Mouse (Mus musculus) embryonic facial prominence, embryonic 10.5 days (tissue): Measurements from ENCODE around the gene Ttc9. TPM values are rescaled to one million over a fixed set of nuclear protein-coding genes. Genes with fewer than 3 reads are reported as not detected.

Source experiments
- DNase-seq: peaks from one replicate; pipeline ENCODE4 v3.0.0-alpha.2; 2017; ENCODE audit warnings: low spot score
- H3K27ac ChIP-seq: fragments of 300-500 bp; sonication (generic); replicated peaks from 2 replicates; pipeline ENCODE4 v1.5.1; 2016; ENCODE audit warnings: mild to moderate bottlenecking
- H3K27me3 ChIP-seq: fragments of 300-500 bp; sonication (generic); replicated peaks from 2 replicates; pipeline ENCODE4 v1.6.1; 2016; ENCODE audit warnings: low read depth, mild to moderate bottlenecking; ENCODE audit not compliant: poor library complexity, severe bottlenecking
- H3K36me3 ChIP-seq: fragments of 300-500 bp; sonication (generic); replicated peaks from 2 replicates; pipeline ENCODE4 v1.6.1; 2016; ENCODE audit warnings: mild to moderate bottlenecking, moderate library complexity
- H3K4me1 ChIP-seq: fragments of 300-500 bp; sonication (generic); 2 replicates; pipeline ENCODE4 v1.6.1; 2016
- H3K4me3 ChIP-seq: fragments of 300-500 bp; sonication (generic); 2 replicates; pipeline ENCODE4 v1.5.1; 2016; ENCODE audit warnings: mild to moderate bottlenecking, moderate library complexity
- H3K9me3 ChIP-seq: fragments of 300-500 bp; sonication (generic); 2 replicates; pipeline ENCODE4 v1.6.1; 2016; ENCODE audit warnings: mild to moderate bottlenecking
- WGBS: fragments of 180-500 bp; shearing (Covaris S2); methylation state at CpG from one replicate; pipeline ENCODE4 v1.1.7; 2016; 5-methylcytosine and 5-hydroxymethylcytosine counted together
- polyA plus RNA-seq: library from polyadenylated mRNA; unstranded; fragments of >200 nt; fragmentation: Nextera tagmentation; extraction: Ambion mirVana; gene quantifications from 2 replicates; pipeline ENCODE4 v1.2.1, GENCODE M21; 2016

Ttc9 gene
- polyA plus RNA-seq, 1 experiment from 2014 or later = 1.2 TPM

- Histone ChIP-seq H3K27ac (no peak overlapping the region), H3K4me3 (no peak overlapping the region), H3K9me3 (no peaks in the 10 kb centered on the region), H3K36me3 (peaks cover 2% of the 10 kb centered on the region; the same call in 1 of the 2 replicates), H3K27me3 (no peaks in the 10 kb centered on the region), H3K4me1 (peaks cover 11% of the 10 kb centered on the region)
- WGBS = 80% methylated on average over 9 of the region's 9 CpGs
- no peak for DNase-seq
Measured at GRCm38 (mm10) chr12:81668406-81668805, 37.4 kb downstream of the Ttc9 start.

GRCm38 (mm10) chr12:81675557-81675956 is 44.5 kb downstream of the Ttc9 start:
- Histone ChIP-seq H3K27me3 (no peaks in the 10 kb centered on the region), H3K4me3 (no peak overlapping the region), H3K27ac (no peak overlapping the region), H3K9me3 (no peaks in the 10 kb centered on the region), H3K4me1 (no peaks in the 10 kb centered on the region), H3K36me3 (no peaks in the 10 kb centered on the region)
- no peak for DNase-seq
- WGBS = 46% methylated on average over 2 of the region's 2 CpGs

DNA sequence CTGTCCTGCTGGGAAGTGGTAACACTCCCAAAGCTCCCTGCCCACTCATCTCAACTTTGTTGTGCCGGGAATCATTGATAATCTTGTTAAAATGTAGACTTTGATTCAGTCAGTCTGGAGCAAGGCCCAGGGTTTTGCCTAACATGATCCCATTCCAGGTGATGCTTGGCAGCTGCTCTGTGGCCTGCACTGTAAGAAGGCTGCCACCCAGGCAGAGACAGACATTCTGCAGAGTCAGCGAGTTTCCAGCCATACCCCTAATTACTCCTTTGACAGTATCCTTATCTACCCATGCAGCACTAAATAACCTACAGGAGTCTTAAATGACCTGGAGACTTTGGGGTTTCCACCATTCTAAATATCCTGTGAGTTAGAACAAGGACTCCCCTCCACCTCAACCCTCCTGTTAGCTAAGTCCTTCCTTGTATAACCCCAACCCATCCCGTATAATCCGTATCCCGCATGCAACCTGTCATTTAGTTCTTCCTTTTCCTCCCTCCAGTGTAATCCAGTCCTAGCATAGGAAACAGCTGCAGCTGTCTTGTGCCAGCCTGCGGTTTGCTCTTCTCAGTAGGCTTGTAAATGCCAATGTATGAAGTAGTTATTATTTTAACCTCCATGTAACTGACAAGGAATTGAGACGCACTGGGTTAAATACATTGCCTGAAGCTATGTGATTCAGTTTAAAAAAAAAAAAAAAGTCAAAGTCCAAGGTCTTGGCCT is 48.9 kb downstream of the Ttc9 start:
- Histone ChIP-seq H3K27ac (no peak overlapping the region), H3K4me1 (no peaks in the 10 kb centered on the region), H3K27me3 (no peaks in the 10 kb centered on the region), H3K36me3 (no peaks in the 10 kb centered on the region), H3K9me3 (no peaks in the 10 kb centered on the region), H3K4me3 (no peak overlapping the region)
- no peak for DNase-seq
- 70% methylated on average over 7 of the region's 7 CpGs for WGBS

DNA sequence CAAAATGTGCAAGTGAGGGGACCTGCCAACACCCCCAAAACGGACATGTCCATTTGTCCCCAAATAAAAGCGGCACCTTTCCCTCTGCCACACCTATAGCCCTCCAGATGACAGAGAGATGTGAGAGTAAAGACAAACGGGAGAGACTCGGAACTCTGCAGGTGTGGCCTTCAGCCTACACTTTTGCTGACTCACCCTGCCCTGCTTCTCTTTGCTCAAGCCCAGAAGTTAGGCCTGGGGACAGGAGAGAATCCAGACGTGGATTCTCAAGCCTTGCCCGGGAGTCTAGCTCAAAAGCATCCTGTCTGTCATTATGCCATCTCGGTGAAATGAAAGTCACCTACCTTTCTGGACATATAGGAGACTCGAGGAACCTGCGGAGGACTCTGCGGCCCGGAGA is 52.3 kb downstream of the Ttc9 start:
- Histone ChIP-seq H3K4me1 (peaks cover 11% of the 10 kb centered on the region), H3K27me3 (no peaks in the 10 kb centered on the region), H3K36me3 (no peaks in the 10 kb centered on the region), H3K4me3 (no peak overlapping the region), H3K9me3 (no peaks in the 10 kb centered on the region), H3K27ac (no peak overlapping the region)
- WGBS = 76% methylated on average over 11 of the region's 11 CpGs
- no peak for DNase-seq

GRCm38 (mm10) chr12:81684096-81684495 is 53.0 kb downstream of the Ttc9 start:
- Histone ChIP-seq H3K4me3 (no peak overlapping the region), H3K27ac (no peak overlapping the region), H3K4me1 (peaks cover 11% of the 10 kb centered on the region), H3K36me3 (no peaks in the 10 kb centered on the region), H3K9me3 (no peaks in the 10 kb centered on the region), H3K27me3 (no peaks in the 10 kb centered on the region)
- no peak for DNase-seq
- 79% methylated on average over 6 of the region's 6 CpGs for WGBS

DNA sequence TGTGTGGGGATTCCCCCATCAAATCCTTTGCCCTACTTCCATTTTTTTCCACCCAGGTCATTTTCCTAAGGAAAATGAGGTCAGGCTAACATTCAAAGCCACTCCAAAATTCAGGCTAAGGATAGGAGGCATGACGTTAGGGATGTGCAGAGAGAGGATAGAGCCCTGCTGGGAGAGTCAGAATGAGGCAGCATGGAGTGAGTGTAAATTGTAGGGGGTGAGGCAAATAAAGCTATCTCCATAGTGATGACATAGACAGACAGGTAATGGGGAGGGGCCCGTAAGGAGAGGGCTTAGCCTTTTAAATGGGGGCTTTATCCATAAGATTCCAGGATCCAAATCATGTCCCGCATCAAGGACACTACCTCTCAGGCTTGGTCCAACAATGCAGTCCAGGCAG is 54.9 kb downstream of the Ttc9 start:
- peaks cover 24% of the 10 kb centered on the region for H3K4me1 ChIP-seq
- no peak for DNase-seq
- no peaks in the 10 kb centered on the region for H3K36me3 ChIP-seq
- no peaks in the 10 kb centered on the region for H3K27me3 ChIP-seq
- no peaks in the 10 kb centered on the region for H3K9me3 ChIP-seq
- WGBS = 44% methylated on average over 3 of the region's 3 CpGs
- H3K4me3 ChIP-seq = no peak overlapping the region
- no peak overlapping the region for H3K27ac ChIP-seq

- no peaks in the 10 kb centered on the region for H3K27me3 ChIP-seq
- no peaks in the 10 kb centered on the region for H3K9me3 ChIP-seq
- H3K36me3 ChIP-seq = no peaks in the 10 kb centered on the region
- no peak overlapping the region for H3K27ac ChIP-seq
- no peak overlapping the region for H3K4me3 ChIP-seq
- peak; percentile 11 for DNase-seq
- WGBS = 37% methylated on average over 12 of the region's 12 CpGs
- peaks cover 26% of the 10 kb centered on the region for H3K4me1 ChIP-seq
Measured at GRCm38 (mm10) chr12:81686406-81687117, 55.5 kb downstream of the Ttc9 start.

DNA sequence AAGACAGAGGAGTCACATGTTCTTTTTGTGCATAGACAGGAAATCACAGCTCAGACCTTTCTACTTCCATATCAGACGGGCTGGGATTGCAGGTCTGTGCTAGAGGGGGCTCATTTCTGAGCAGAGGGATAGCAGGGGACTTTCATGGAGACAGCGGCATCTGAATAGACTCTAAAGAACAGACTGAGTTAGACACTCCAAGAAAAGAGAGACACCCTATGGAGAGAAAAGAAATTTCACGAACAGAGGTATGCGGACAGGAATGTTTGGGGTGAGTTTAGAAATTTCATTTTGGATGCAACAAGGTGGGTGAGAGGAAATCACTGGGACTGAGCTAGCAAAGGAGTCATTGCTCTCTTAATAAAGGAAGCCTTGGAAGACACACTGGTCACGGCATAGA is 56.8 kb downstream of the Ttc9 start:
- no peaks in the 10 kb centered on the region for H3K36me3 ChIP-seq
- no peak for DNase-seq
- no peaks in the 10 kb centered on the region for H3K9me3 ChIP-seq
- H3K4me1 ChIP-seq = peaks cover 26% of the 10 kb centered on the region
- H3K4me3 ChIP-seq = no peak overlapping the region
- H3K27ac ChIP-seq = no peak overlapping the region
- 89% methylated on average over 5 of the region's 5 CpGs for WGBS
- H3K27me3 ChIP-seq = no peaks in the 10 kb centered on the region

GRCm38 (mm10) chr12:81688537-81688936 is 57.5 kb downstream of the Ttc9 start:
- WGBS = 86% methylated on average over 4 of the region's 4 CpGs
- Histone ChIP-seq H3K27ac (no peak overlapping the region), H3K27me3 (no peaks in the 10 kb centered on the region), H3K4me3 (no peak overlapping the region), H3K4me1 (peaks cover 26% of the 10 kb centered on the region), H3K36me3 (no peaks in the 10 kb centered on the region), H3K9me3 (no peaks in the 10 kb centered on the region)
- no peak for DNase-seq

DNA sequence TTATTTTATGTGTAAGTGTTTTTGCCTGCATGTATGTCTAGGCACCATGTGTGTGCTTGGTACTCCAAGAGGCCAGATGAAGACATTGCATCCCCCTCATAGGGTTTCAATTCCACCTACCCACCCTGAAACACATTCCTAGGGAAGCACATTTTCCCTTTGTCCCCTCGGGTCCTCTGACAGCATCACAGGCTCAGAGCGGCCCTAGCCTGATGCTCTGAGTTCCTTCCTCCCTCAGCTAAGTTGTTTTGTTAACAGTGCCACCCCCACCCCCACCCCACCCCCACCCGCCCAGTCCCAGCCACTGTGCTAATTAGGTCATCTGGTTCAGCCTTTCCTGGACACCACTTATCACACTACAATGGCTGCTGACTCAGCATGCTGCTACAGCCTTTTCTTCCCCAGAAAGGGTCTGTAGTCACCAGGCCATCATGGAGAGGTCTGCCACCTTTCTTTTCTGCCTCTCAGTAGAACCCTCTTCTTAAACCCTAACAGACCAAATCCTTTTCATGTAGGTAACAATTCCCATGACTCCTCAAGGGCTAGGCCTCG is 58.5 kb downstream of the Ttc9 start:
- Histone ChIP-seq H3K27me3 (no peaks in the 10 kb centered on the region), H3K4me1 (peaks cover 26% of the 10 kb centered on the region), H3K9me3 (no peaks in the 10 kb centered on the region), H3K27ac (peak overlapping the region; percentile 20), H3K36me3 (no peaks in the 10 kb centered on the region), H3K4me3 (no peak overlapping the region)
- 44% methylated on average over 4 of the region's 4 CpGs for WGBS
- DNase-seq = peak; percentile 24

DNA sequence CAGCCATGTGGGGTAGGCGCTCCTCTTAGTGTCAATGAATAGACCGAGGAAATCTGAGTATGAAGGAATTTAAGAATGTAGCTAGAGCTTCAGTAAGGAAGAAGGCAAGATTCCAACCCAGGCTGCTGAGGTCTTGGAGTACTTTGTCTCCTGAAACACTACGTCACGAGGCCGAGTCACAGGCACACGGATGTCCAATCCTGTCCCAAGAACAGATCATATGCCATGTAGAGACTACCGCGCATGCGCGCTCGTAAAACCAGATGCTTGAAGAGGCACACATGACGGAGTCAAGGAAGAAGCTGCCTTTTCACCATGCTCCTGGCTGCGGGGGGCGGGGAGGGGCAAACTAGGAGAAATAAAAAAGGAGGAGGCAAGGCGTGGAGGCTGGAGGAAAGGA is 59.1 kb downstream of the Ttc9 start:
- no peak for DNase-seq
- Histone ChIP-seq H3K4me1 (peaks cover 26% of the 10 kb centered on the region), H3K9me3 (no peaks in the 10 kb centered on the region), H3K36me3 (no peaks in the 10 kb centered on the region), H3K27me3 (no peaks in the 10 kb centered on the region), H3K4me3 (no peak overlapping the region), H3K27ac (peak overlapping the region; percentile 20; the same call in 1 of the 2 replicates)
- 91% methylated on average over 15 of the region's 15 CpGs for WGBS

GRCm38 (mm10) chr12:81690751-81691150 is 59.7 kb downstream of the Ttc9 start:
- Histone ChIP-seq H3K36me3 (no peaks in the 10 kb centered on the region), H3K9me3 (no peaks in the 10 kb centered on the region), H3K27ac (0 out of 2 replicates have a peak overlapping the region, but pooled peaks have one; percentile 8), H3K4me3 (no peak overlapping the region), H3K4me1 (peaks cover 26% of the 10 kb centered on the region), H3K27me3 (no peaks in the 10 kb centered on the region)
- WGBS = 78% methylated on average over 7 of the region's 7 CpGs
- no peak for DNase-seq
